Mouse (Mus musculus): ENCODE measurements around the gene Ncoa7. TPM values are rescaled to one million over a fixed set of nuclear protein-coding genes. Genes with fewer than 3 reads are reported as not detected.
"Not testable (repeated sequence)": the region's sequence is repeated elsewhere in the genome, so short reads cannot be mapped to it uniquely, and the experiment has no call there.

Gene Ncoa7
- total RNA-seq, 2 experiments from 2014 or later = 4.9 to 5.2 TPM

GRCm38 (mm10) chr10:30709846-30710403 lies 93.2 kb downstream of the Ncoa7 start:
- intact Hi-C loops (cut with DNase I; ENCODE audit: low total_unique reads) = loop anchor here (5.0 kb wide), 1 partner anchor 43 kb away; no protein-coding TSS in a partner anchor
- DNase-seq = no peak

- no peak for DNase-seq
- intact Hi-C loops (cut with DNase I; ENCODE audit: low total_unique reads) = loop anchor here (5.0 kb wide), 1 partner anchor 41 kb away; no protein-coding TSS in a partner anchor
Measured at GRCm38 (mm10) chr10:30708039-30708438, 95.1 kb downstream of the Ncoa7 start.

GRCm38 (mm10) chr10:30702663-30703062 lies 100.5 kb downstream of the Ncoa7 start:
- DNase-seq = no peak
- intact Hi-C loops (cut with DNase I; ENCODE audit: low total_unique reads) = no loop called here

DNA sequence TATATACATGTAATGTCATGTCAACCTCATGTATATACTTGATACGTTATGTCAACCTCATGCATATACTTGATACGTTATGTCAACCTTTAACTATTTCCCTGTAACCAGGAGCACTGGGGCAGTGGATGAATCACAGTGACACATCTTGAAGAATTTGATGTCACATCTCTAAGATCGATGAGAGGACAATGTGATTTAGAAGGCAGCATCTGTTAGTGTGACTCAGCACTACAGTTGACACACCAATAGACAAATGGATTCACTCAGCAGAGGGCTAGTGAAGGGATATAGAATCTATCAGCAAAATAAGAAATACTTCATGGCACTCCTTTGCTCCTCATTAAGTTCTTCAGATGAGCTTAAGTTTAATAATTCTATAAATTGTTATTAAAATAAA lies 116.3 kb downstream of the Ncoa7 start:
- intact Hi-C loops (cut with DNase I; ENCODE audit: low total_unique reads) = no loop called here
- DNase-seq = no peak

DNA sequence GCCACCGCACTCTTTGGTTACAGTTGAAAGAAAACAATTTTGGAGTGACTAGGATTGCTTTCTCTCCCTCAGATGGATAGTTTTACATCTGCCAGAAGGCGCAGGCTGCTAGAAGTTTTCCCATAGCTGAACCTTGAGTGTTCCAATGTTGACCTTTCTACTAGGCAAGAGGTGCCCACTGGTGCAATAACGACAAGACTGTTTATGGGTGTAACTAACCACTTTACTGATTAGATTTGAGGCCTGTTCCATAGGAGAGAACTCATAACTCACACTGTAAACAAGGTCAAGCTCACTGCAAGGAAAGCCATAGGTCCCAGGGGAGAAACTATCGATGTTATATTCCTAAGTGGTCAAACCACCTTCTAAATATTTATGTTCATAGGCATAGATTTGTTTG lies 119.7 kb downstream of the Ncoa7 start:
- intact Hi-C loops (cut with DNase I; ENCODE audit: low total_unique reads) = no loop called here

GRCm38 (mm10) chr10:30679756-30680155 lies 123.4 kb downstream of the Ncoa7 start:
- intact Hi-C loops (cut with DNase I; ENCODE audit: low total_unique reads) = no loop called here
- DNase-seq = no peak

More for the DNA sequence above, 119.7 kb downstream of the Ncoa7 start:
- no peak for DNase-seq

DNA sequence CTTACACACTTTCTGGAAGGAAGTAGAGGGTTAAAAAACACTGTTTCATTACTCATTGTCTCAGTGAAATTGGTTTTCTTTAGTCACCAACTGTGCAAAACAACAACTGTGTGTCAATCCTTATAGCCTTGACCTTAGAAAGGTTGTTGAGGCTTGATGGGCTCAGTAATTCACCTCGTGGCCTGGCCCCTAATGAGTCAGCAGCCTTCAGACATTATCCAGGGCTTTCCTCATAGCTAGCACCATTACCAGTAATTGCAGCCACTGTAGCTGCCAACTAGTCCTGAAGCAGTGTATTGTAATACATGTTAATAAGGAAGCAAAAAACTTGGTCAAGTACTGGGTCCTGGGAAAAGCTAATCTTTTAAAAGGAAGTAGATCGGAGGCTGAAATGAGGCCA lies 125.1 kb downstream of the Ncoa7 start:
- DNase-seq = no peak
- intact Hi-C loops (cut with DNase I; ENCODE audit: low total_unique reads) = no loop called here

- DNase-seq = no peak
- intact Hi-C loops (cut with DNase I; ENCODE audit: low total_unique reads) = no loop called here
Measured at GRCm38 (mm10) chr10:30674825-30675224, 128.3 kb downstream of the Ncoa7 start.

DNA sequence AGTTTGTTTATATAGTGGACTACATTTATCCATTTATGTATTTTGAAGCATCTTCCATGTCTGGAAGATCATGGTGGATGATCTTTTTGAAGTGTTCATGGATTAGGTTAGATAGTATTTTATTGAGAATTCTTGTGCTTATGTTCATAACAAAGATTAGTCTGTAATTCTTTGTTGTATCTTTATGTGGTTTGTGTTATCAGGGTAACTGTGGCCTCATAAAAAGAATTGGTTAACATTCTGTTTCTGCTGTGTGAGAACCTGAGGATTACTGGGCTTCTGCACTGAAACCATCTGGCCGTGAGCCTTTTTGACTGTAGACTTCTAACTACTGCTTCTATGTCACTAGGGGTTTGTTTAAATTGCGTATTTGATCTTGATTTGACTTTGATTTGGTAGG lies 136.5 kb downstream of the Ncoa7 start:
- intact Hi-C loops (cut with DNase I; ENCODE audit: low total_unique reads) = loop anchor here (5.0 kb wide), 1 partner anchor 41 kb away; no protein-coding TSS in a partner anchor

GRCm38 (mm10) chr10:30660564-30661328 lies 142.4 kb downstream of the Ncoa7 start:
- intact Hi-C loops (cut with DNase I; ENCODE audit: low total_unique reads) = no loop called here
- no peak for DNase-seq

More for the DNA sequence above, 136.5 kb downstream of the Ncoa7 start:
- no peak for DNase-seq

DNA sequence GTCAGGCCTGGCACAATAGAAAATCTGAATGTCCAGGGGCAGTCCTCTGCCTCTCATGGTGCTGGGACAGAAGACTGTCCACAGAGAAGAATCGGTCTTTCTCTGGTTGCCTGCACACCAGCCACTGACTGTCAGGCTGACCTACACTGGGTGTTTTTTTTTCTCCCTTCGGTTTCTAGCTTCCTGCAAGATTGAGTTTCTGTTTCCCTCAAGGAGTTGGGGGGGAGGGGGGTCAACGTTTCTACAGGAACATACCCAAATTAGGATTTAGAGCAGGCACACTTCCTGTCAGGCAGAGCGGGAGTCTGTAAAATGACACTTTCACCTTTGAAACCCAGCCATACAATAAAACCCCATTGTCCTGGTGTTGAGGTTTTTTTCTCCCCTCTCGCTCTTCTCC lies 147.5 kb downstream of the Ncoa7 start:
- intact Hi-C loops (cut with DNase I; ENCODE audit: low total_unique reads) = no loop called here
- DNase-seq = no peak

GRCm38 (mm10) chr10:30647681-30648080 lies 155.4 kb downstream of the Ncoa7 start:
- intact Hi-C loops (cut with DNase I; ENCODE audit: low total_unique reads) = no loop called here

GRCm38 (mm10) chr10:30638216-30638615 lies 164.9 kb downstream of the Ncoa7 start:
- intact Hi-C loops (cut with DNase I; ENCODE audit: low total_unique reads) = no loop called here
- no peak for DNase-seq

More at GRCm38 (mm10) chr10:30647681-30648080, 155.4 kb downstream of the Ncoa7 start:
- DNase-seq = no peak

- intact Hi-C loops (cut with DNase I; ENCODE audit: low total_unique reads); DNase-seq: not testable (repeated sequence)
Measured at GRCm38 (mm10) chr10:30636474-30637154, 166.5 kb downstream of the Ncoa7 start.

DNA sequence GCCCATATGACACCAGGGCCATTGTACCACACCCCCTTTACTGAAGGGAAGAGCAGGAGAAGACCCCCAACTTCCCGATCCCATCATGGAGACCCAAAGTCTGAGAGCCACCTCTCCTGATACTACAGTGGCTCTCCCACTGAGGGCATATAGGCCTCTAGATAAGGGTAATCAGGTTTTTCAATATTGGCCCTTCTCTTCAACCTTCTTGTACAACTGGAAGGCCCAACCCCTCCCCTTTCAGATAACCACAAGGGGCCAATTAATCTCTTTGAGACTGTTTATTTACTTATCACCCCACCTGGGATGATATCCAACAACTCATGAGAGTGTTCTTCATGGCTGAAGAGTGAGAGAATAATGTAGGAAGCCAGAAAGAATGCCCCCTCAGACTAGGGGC lies 170.4 kb downstream of the Ncoa7 start:
- no peak for DNase-seq
- intact Hi-C loops (cut with DNase I; ENCODE audit: low total_unique reads) = no loop called here

- no peak for DNase-seq
- intact Hi-C loops (cut with DNase I; ENCODE audit: low total_unique reads) = no loop called here
Measured at GRCm38 (mm10) chr10:30629977-30630376, 173.1 kb downstream of the Ncoa7 start.

- DNase-seq = no peak
- intact Hi-C loops (cut with DNase I; ENCODE audit: low total_unique reads) = no loop called here
Measured at GRCm38 (mm10) chr10:30629513-30629912, 173.6 kb downstream of the Ncoa7 start, which contains the start of gene Hint3. TSS of gene Hint3 (minus strand) at chr10:30629632.

- intact Hi-C loops (cut with DNase I; ENCODE audit: low total_unique reads) = not testable (repeated sequence)
Measured at GRCm38 (mm10) chr10:30628444-30628843, 174.7 kb downstream of the Ncoa7 start.

DNA sequence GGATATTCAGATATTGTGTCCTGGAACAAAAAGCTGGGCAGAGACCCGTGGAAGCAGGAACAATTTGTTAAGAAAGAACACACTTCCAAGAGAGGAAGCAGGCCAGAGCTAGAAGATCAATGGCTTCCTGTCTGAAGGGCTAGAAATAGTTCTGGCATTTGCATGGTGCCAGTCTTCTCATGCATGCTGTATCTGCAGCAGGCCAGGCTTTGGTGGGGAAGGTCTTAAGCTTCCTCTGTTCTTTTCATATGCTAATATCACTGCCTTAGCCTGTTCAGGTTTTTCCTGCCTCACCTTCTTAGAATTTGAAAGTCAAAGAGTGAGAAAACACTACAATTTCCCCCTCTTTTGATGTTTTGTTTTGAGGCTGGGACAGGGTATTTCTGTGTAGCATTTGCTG lies 175.6 kb downstream of the Ncoa7 start:
- intact Hi-C loops (cut with DNase I; ENCODE audit: low total_unique reads) = no loop called here
- DNase-seq = no peak

More at GRCm38 (mm10) chr10:30628444-30628843, 174.7 kb downstream of the Ncoa7 start:
- DNase-seq = not testable (repeated sequence)

Measured in gastrocnemius, postnatal 14 days (tissue).